Mouse (Mus musculus) layer of hippocampus, adult 8-10 months (tissue): Measurements from ENCODE around the gene Stpg4. TPM values are rescaled to one million over a fixed set of nuclear protein-coding genes. Genes with fewer than 3 reads are reported as not detected.

Source experiments
- DNase-seq, 2 experiments: peaks; one replicate each; pipeline ENCODE4 v3.0.0; 2022; ENCODE audit warnings: low spot score in 2 of 2
- total RNA-seq, 4 experiments: library from RNA; stranded (reverse); gene quantifications; 2 replicates each; pipeline ENCODE4 v1.2.4; 2022

The Stpg4 gene
- total RNA-seq, 4 experiments from 2014 or later, result not detected

GRCm38 (mm10) chr17:87350471-87351240 lies 76.9 kb downstream of the Stpg4 start:
- DNase-seq, result no peak

GRCm38 (mm10) chr17:87349575-87349974 lies 78.0 kb downstream of the Stpg4 start:
- DNase-seq, result no peak

- no peak for DNase-seq
Measured at GRCm38 (mm10) chr17:87349069-87349468, 78.5 kb downstream of the Stpg4 start.

GRCm38 (mm10) chr17:87348353-87348752 lies 79.2 kb downstream of the Stpg4 start:
- no peak for DNase-seq

GRCm38 (mm10) chr17:87345252-87345593 lies 82.3 kb downstream of the Stpg4 start:
- DNase-seq, result no peak

GRCm38 (mm10) chr17:87344441-87345251 lies 82.9 kb downstream of the Stpg4 start:
- no peak for DNase-seq

GRCm38 (mm10) chr17:87343060-87343703 lies 84.4 kb downstream of the Stpg4 start:
- no peak for DNase-seq

Other genes with a start within 250 kb of the Stpg4 start
- gene Mcfd2, start 161.8 kb downstream of the Stpg4 start, total RNA-seq, result 10 to 100 TPM; 63.8 to 73.0 (median 64.6) TPM
- 1 to 10 TPM; 7.8 to 10.0 (median 8.5) TPM for gene Ttc7, start 144.9 kb downstream of the Stpg4 start, total RNA-seq
- gene Calm2, start 19.2 kb upstream of the Stpg4 start, total RNA-seq, result 1,000 to 10,000 TPM; 1,941 to 2,151 (median 2,040) TPM
- gene Epcam, start 208.2 kb upstream of the Stpg4 start, total RNA-seq, result under 1 TPM in 3 of 4 experiments, not detected in 1; 0.35 to 0.78 (median 0.68) TPM
- gene Msh2, start 244.6 kb upstream of the Stpg4 start, total RNA-seq, result 10 to 100 TPM; 36.5 to 39.5 (median 38.1) TPM